Mouse (Mus musculus) kidney, postnatal 0 days (tissue): ENCODE measurements at regions not wholly inside any gene's neighbourhood (a gene's known extent, or its start where the extent isn't known, plus 50 kb on each side); places are given as distances from the start of the nearest gene placed in this dataset.

Experiments used
- ATAC-seq: fragments of 200-750 bp; cut with Nextera tagmentation; replicated peaks from 2 replicates; pipeline ENCODE4 v1.8.0; 2017; ENCODE audit warnings: low read depth, moderate number of reproducible peaks, moderate TSS enrichment, moderate library complexity; ENCODE audit not compliant: low FRiP score
- DNase-seq: peaks from one replicate; pipeline ENCODE4 v3.0.0-alpha.2; 2016; ENCODE audit warnings: low spot score
- H3K27ac ChIP-seq: fragments of 300-500 bp; sonication (generic); 2 replicates; pipeline ENCODE4 v1.5.1; 2014; ENCODE audit warnings: mild to moderate bottlenecking
- H3K27me3 ChIP-seq: fragments of 300-500 bp; sonication (generic); 2 replicates; pipeline ENCODE4 v1.6.1; 2014; ENCODE audit warnings: low read length, mixed read lengths; ENCODE audit not compliant: insufficient read depth
- H3K36me3 ChIP-seq: fragments of 300-500 bp; sonication (generic); 2 replicates; pipeline ENCODE4 v1.6.1; 2014; ENCODE audit warnings: low read length, mixed read lengths; ENCODE audit not compliant: insufficient read depth
- H3K4me1 ChIP-seq: fragments of 300-500 bp; sonication (generic); replicated peaks from 2 replicates; pipeline ENCODE4 v1.6.1; 2014; ENCODE audit warnings: antibody characterized with exemption, low read length, mixed read lengths; ENCODE audit not compliant: insufficient read depth
- H3K4me2 ChIP-seq: fragments of 300-500 bp; sonication (generic); 2 replicates; pipeline ENCODE4 v1.6.1; 2014; ENCODE audit warnings: mild to moderate bottlenecking, low read length, moderate library complexity, mixed read lengths
- H3K4me3 ChIP-seq: fragments of 300-500 bp; sonication (generic); replicated peaks from 2 replicates; pipeline ENCODE4 v1.5.1; 2014; ENCODE audit warnings: low read depth, low read length
- H3K9ac ChIP-seq: fragments of 300-500 bp; sonication (generic); 2 replicates; pipeline ENCODE4 v1.6.1; 2014; ENCODE audit warnings: low read depth, low read length
- H3K9me3 ChIP-seq: fragments of 300-500 bp; sonication (generic); replicated peaks from 2 replicates; pipeline ENCODE4 v1.6.1; 2016; ENCODE audit warnings: low read length, inconsistent platforms, mixed read lengths
- CTCF ChIP-seq: IDR thresholded peaks from 2 replicates; pipeline ENCODE4 v1.5.1; 2016; ENCODE audit warnings: antibody characterized with exemption, low read depth, mild to moderate bottlenecking, moderate library complexity
- WGBS: fragments of 180-500 bp; shearing (Covaris S2); extraction: QIAGEN DNeasy Blood & Tissue Kit; methylation state at CpG from one replicate; pipeline ENCODE4 v1.1.7; 2014; 5-methylcytosine and 5-hydroxymethylcytosine counted together

DNA sequence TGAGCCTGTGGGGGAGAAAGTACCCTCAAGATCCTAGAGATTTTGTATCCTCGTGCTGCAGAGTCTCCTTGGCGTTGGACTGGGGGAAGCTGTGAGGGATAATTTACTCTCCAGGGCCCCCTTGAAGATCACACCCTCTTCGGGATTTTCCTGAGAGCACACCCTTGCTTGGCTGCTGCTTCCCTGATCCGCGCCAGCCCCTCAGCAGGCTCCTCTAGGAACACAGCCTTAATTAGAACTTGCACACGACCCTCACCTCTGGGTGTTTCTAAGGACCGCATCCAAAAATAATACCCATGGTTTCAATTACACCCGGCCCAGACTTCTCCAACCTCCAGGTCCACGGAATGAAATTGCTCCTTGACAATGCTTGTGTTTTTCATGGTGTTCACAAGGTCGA, 553.6 kb downstream of the Bnc2 start:
- no peaks in the 10 kb centered on the region for H3K36me3 ChIP-seq
- DNase-seq (no peak), ATAC-seq (no peak)
- peaks cover 7% of the 10 kb centered on the region; the same call in 1 of the 2 replicates for H3K4me1 ChIP-seq
- WGBS, result 37% methylated on average over 10 of the region's 10 CpGs
- H3K9ac ChIP-seq, result no peak overlapping the region
- TF ChIP-seq CTCF, result no peak
- H3K4me3 ChIP-seq, result no peak overlapping the region
- H3K9me3 ChIP-seq, result no peaks in the 10 kb centered on the region
- no peaks in the 10 kb centered on the region for H3K27me3 ChIP-seq
- H3K4me2 ChIP-seq, result no peak overlapping the region
- no peak overlapping the region for H3K27ac ChIP-seq

DNA sequence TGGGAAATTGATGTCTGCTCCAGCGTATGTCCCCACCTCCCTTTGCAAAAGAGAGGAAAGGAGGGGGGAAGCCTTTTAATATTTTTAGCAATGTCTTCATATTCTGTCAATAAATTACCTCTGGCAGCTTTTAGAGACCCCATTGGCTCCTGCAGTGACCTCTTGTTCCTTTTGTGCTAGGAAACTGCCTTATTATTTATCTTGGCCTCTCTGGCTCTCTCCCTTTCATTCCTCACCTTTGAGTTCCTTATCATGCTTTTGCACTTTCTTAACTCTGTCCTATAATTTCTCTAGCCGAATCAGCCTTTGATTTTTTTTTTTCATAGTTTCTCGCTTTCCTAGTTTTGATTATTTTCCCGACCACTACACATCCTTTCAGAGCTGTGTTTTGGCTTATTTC, 548.7 kb downstream of the Bnc2 start:
- Histone ChIP-seq H3K4me2 (no peak overlapping the region), H3K9ac (no peak overlapping the region), H3K4me1 (no peaks in the 10 kb centered on the region), H3K36me3 (no peaks in the 10 kb centered on the region), H3K9me3 (no peaks in the 10 kb centered on the region), H3K27me3 (no peaks in the 10 kb centered on the region), H3K27ac (no peak overlapping the region), H3K4me3 (no peak overlapping the region)
- 37% methylated on average over 4 of the region's 4 CpGs for whole genome bisulfite sequencing
- DNase-seq, result peak; percentile 57
- no peak for ATAC-seq
- no peak for TF ChIP-seq CTCF

DNA sequence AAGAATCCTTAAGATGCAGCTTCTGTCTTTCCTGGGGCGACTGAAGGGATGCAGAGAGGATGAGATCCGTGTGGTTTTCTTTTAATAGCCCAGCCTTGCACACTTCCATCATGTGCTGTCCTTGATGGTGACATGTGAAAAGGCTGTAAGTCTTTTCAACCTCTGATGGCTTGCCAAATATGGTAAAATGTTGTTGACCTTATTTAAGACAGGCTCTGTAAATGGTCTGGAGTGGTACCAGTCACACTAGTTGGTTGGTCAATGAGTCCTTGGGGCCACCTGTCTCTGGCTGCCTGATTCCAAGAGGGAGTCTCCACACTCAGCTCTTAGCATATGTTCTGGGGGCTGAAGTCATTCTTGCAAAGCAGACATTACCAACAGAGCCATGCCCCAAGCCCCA, 547.7 kb downstream of the Bnc2 start:
- Histone ChIP-seq H3K4me2 (no peak overlapping the region), H3K9me3 (no peaks in the 10 kb centered on the region), H3K36me3 (no peaks in the 10 kb centered on the region), H3K4me3 (no peak overlapping the region), H3K27ac (no peak overlapping the region), H3K27me3 (no peaks in the 10 kb centered on the region), H3K9ac (no peak overlapping the region), H3K4me1 (no peaks in the 10 kb centered on the region)
- DNase-seq (no peak), ATAC-seq (no peak)
- whole genome bisulfite sequencing, result 55% methylated on average over 2 of the region's 2 CpGs
- no peak for TF ChIP-seq CTCF

DNA sequence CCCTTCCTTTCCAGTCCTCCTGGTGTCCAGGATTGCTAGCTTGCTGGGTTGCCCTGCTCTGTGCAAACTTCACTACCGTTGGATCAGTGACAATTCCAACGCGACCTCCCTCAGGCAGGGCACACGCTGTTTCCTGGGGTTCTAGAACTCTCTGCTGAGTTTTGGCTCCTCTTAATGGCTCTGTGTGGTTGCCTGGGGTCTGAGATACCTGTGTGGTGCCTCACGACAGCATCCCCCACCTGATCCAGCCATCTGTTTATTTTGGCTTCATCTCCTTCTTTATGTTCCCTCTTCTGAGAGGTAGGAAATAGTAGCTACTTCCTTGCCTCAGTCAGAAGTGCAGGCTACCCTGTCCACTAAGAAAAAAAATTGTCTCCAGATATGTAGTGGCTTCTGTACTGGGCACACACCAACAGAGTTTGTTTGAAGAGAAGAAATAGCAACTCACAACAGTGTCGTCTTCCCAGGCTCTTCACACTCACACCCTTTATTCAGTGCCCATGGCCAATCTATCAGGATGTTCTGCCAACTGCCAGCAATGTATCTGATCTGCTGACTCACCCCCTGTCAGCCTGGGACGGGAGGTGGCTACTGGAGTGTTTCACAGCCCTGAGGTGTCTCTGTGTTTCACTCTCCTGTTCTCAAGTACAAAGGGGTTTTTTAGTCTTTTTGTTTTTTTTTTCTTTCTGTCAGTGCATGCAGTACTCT, 544.1 kb downstream of the Bnc2 start:
- Histone ChIP-seq H3K36me3 (no peaks in the 10 kb centered on the region), H3K9me3 (no peaks in the 10 kb centered on the region), H3K27ac (no peak overlapping the region), H3K27me3 (no peaks in the 10 kb centered on the region), H3K4me2 (no peak overlapping the region), H3K4me3 (no peak overlapping the region), H3K4me1 (no peaks in the 10 kb centered on the region), H3K9ac (no peak overlapping the region)
- DNase-seq, result no peak
- TF ChIP-seq CTCF, result no peak
- 59% methylated on average over 7 of the region's 7 CpGs for WGBS
- ATAC-seq, result no peak

DNA sequence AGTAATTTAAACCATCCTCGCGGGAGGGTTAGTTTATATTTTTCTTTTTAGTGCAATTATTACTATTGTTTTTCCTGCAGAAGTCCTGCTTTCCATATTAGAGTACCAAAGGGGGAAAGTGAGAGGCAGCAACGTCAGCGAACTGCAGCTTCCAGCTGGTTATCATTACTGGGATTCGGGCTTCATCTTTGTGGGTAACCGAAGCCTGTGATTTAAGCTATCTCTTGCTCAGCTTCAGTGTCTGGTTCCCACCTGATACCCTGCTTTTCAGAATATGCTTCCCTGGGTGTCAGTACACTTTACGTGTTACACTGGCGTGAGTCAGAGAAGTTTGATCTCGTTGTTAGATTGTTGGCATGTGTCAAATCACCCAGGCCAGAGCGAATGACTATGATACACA, 539.3 kb downstream of the Bnc2 start:
- H3K4me1 ChIP-seq, result no peaks in the 10 kb centered on the region
- no peak for TF ChIP-seq CTCF
- no peaks in the 10 kb centered on the region for H3K9me3 ChIP-seq
- no peak overlapping the region for H3K27ac ChIP-seq
- no peaks in the 10 kb centered on the region for H3K27me3 ChIP-seq
- H3K36me3 ChIP-seq, result no peaks in the 10 kb centered on the region
- no peak overlapping the region for H3K9ac ChIP-seq
- H3K4me2 ChIP-seq, result no peak overlapping the region
- WGBS, result 70% methylated on average over 10 of the region's 10 CpGs
- no peak overlapping the region for H3K4me3 ChIP-seq
- ATAC-seq (no peak), DNase-seq (no peak)

DNA sequence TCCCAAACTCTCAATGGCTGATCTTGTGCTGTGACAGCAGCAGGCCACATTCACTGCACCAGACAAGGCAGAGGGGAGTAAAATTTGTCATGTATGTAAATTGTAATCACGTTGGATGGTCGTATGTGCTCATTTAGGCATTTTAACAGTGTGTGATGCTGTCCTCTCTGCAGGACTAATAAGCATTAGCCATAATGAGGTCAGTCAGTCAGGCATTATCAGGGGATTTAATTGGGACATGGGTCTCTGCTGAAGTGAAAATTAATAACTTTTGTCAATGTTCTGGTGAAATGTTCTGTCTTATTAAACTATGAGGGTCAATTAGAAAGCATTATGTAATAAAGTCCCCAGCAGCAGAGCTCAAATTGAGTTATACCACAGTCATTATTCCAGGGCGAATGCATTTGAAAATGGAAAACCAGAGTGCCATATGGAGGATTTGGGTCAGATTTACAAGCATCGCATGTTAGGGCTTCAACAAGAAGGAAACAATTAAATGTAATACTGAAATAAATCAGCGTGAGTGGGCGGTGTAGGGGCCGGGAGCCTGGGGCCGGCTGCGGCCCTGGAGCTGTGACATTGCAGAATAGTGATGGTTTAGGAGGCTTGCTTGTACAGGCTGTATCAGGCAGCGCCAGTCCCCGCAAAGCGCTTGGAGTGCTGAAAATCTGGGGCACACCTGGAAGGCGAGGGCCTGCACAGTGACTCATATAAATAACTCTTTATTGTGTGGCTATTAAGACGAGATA, 537.7 kb downstream of the Bnc2 start:
- Histone ChIP-seq H3K9me3 (no peaks in the 10 kb centered on the region), H3K27me3 (no peaks in the 10 kb centered on the region), H3K36me3 (no peaks in the 10 kb centered on the region), H3K4me3 (no peak overlapping the region), H3K9ac (no peak overlapping the region), H3K4me1 (no peaks in the 10 kb centered on the region), H3K4me2 (no peak overlapping the region), H3K27ac (no peak overlapping the region)
- DNase-seq, result peak; percentile 78
- TF ChIP-seq CTCF, result no peak
- ATAC-seq, result no peak
- WGBS, result 34% methylated on average over 14 of the region's 14 CpGs
